Mouse (Mus musculus) MN1 (cell line): Measurements from ENCODE around the gene Scamp1.
A peak's percentile ranks its signal among the peaks of the same experiment; 100 is the strongest.
"Not testable (repeated sequence)": the region's sequence is repeated elsewhere in the genome, so short reads cannot be mapped to it uniquely, and the experiment has no call there.

Experiments
- DNase-seq: peaks from one replicate; pipeline ENCODE4 v3.0.0-alpha.2; 2016; ENCODE audit warnings: low spot score

The Scamp1 gene

DNA sequence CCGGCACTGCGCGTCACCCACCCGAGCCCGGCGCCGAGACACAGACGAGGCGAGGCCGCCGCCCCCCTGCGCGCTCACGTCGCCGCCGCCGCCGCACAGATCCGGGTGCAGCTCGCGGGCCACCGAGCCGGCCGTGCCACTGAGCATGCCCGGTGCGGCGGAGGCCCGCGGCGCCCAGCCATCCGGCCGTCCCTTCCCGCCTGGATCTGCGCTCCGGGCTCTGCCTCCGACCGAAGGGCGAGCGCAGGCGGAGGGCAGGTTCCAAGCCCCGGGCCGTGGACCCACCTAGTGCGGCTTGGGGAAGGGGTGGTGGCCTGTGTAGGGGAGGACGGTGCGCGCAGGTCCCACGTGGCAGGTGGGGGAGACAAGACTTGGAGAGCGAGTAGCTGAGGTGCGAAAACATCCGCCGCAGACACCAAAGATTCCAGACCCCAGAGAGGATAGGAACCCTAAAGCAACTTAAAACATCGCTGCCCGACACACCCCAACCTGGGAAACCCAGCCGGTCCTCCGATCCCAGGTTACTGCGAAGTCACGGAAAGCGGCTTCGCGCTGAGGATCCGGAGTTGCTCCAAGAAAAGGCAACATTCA lies at the start of gene Scamp1:
Scamp1 (minus strand) TSS at position 577 of the 591 bp plus-strand sequence.
- DNase-seq: peak; percentile 96

DNA sequence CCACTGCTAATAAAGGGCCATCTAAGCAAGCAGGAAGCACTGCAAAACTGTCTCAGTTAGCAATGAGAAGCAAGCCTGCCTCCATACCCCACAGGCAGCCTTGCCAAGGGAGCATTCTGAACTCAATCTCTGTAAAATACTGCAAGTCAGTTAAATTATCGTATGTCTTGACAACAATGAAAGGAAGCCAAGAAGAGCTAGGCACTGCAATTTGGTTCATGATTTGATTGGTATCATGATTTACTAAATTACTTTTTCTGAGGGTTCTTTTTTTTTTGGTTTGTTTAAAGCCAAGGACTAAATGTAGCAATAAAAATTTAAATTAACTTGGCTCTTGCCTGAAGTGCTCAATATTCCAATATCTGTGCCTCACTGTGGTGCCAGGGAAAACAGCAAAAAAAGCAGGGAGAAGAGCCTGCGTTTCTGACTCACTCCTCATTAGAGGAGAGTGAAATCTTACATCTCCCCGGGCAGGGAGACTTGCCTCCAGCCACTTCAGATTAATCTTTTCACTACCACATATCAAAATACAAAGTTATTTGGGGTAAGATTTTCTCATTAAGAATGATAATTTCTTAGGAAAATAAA lies 44.8 kb upstream of the Scamp1 start:
- peak; percentile 25 for DNase-seq

DNA sequence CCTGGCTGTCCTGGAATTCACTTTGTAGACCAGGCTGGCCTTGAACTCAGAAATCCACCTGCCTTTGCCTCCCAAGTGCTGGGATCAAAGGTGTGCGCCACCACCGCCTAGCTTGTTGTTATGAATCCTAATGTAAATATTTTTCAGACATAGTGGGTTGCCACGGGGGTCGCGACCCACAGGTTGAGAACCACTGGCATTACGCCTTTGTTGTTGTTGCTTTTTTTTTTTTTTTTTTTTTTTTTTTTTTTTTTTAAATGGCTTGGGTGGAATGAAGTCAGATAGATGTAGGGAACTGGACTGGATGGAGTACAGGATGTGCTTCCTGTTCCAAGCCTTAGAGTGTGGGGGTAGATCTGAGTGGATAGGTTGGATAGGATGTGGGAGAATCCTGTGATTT lies 43.3 kb upstream of the Scamp1 start:
- DNase-seq: not testable (repeated sequence)

DNA sequence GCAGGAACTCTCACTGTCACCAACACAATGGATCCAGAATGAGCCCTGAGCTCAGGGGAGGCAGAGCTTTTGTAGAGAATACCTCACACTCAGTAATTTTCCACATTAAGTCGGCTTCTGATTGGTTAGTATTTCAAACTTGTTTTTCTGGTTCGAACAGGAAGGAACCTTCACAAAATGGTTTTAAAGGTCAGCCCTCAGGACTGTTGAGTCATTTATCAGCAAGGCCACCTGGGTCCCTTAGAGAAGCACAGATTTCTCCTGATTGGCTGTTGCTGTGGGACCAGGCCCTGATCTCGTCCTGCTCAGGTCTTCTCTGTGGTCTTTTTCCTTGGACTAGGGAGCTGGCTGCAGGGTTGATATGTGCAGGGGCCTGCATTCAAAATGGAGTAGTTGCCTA lies 42.4 kb upstream of the Scamp1 start:
- peak; percentile 15 for DNase-seq

DNA sequence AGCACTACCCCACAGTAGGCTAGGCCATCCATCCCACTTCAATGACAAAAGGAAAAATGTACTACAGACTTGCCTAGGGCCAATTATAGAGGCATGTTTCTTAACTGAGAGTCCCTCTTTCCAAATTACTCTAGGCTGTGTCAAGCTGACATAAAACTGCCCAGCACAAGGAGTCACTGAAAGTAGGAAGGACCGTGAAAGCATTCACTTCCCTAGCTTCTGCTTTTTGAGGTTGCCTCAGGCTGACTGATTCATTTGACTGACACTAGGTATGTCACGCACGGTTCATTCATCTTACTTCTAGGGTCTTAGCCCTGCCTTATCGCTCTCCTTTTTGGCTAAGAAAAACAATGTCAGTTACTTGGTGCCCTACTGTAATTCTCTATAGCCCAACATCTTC lies 36.8 kb upstream of the Scamp1 start:
- DNase-seq: no peak

DNA sequence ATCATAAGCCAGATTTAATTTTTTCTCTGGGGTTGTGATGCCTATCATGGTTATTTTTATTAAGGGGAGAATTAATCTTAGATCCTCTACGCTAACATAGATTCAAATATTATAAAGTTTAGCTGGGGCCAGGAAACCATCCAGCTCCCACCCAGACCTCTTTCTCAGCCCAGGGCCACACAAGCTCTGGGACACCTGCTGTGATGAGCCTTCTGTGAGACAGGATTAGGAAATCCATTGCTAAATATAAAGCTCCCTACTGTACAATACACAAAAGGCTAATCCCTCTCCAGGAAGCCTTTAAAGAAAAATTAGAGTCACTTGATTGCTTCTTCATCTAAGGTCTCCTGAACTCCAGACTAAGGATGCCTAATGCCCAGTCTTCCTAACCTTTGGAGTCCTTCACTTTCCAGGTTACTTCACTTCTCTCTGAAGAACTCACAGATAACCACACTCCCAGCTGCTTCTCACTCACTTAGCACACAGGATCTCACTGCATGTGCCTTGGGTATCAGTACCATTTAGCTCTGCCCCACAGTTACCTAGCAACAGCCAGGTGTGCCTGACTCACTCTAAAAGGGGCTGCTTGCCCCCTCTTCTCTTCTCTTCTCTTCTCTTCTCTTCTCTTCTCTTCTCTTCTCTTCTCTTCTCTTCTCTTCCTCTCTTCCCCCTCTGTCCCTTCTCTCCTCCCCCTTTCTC lies 35.6 kb upstream of the Scamp1 start:
- DNase-seq: no peak

DNA sequence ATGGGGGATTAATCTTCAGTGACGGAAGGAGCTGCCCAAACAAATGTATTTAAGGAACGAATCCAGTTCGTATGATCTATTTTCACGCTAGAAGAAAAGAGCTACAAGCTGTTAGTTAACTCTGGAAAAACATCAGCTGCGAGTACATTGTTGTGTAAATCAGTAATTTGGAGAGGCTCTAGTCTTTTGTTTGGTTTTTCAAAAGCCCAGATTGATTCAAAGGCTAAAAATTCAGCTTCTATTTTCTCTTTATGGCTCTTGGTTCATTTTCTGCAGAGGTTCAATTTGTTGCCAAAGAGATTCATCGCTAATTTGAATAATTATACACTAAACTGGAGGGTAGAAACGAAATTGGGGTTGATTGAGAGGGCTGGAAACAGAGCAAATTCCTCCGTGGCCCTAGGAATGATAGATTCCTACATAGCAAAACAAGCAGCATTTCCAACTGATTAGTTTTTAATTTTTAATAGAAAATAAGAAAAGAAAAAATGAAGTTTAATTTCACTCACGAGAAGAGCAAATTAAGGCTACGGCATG lies 31.4 kb upstream of the Scamp1 start:
- no peak for DNase-seq

DNA sequence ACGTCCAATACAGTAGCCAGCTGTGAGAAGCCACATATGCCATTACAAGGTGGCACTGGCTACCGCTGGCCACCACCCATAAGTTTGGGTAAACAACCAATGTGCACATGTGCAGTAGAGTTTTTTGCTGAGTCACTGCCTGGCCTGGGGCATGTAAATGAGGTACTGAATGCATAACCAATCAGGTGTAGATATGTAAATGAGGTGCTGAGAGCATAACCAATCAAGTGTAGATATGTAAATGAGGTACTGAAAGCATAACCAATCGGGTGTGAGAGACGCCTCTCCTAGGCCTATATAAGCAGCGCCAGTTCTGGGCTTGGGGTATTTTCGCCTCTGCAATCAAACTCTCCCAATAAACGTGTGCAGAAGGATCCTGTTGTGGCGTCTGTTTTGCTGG lies 27.2 kb upstream of the Scamp1 start:
- DNase-seq: not testable (repeated sequence)

DNA sequence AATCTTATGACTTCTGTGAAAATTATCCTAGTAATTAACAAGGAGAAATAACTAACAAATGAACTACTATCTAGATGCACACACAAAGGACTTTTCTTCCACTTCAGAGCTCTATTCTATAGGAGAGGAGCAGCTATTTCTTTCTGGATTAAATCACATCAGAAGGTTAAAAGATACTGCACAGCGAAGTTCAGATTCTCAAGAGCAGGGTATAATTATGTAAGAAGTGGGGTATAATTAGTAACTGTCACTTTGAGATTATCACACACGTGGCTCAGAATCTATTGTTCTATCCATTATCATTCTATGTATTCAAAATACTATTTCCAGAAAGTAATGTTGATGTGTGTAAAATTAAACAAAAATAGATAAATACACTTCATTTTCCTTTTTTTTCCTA lies 22.6 kb upstream of the Scamp1 start:
- DNase-seq: no peak

DNA sequence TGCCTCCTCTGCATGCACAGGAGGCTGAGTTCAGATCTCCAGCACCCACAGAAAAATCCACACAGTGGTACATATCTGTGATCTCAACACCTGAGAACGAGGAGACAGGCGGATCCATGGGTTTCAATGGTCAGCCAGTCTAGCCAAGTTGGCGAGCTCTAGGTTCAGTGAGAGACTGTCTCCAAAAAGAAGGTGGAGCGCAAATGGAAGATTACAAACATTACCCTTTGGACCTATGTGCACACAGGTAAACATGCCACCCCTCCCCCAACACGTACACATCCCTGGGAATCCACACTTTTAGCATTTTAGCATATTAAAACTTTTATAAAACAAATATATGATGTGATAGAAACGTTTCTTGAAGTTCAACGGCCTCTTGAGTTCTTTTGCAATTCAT lies 21.9 kb upstream of the Scamp1 start:
- DNase-seq: no peak

DNA sequence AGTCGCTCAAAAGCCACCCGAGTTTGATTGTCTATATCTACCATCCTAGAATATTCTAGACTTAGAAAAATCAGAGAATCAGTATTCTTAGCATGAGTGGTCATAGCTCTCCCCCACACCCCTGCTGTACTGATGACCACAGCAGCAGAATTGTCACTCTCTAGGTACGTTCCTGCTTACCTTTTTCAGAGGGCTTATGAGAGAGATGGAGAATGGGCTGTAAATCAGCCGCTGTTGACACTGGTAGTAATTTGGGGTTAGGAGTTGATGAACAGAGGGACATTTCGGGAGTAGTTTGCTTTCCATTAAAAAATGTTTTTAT lies 21.3 kb upstream of the Scamp1 start:
- DNase-seq: no peak

DNA sequence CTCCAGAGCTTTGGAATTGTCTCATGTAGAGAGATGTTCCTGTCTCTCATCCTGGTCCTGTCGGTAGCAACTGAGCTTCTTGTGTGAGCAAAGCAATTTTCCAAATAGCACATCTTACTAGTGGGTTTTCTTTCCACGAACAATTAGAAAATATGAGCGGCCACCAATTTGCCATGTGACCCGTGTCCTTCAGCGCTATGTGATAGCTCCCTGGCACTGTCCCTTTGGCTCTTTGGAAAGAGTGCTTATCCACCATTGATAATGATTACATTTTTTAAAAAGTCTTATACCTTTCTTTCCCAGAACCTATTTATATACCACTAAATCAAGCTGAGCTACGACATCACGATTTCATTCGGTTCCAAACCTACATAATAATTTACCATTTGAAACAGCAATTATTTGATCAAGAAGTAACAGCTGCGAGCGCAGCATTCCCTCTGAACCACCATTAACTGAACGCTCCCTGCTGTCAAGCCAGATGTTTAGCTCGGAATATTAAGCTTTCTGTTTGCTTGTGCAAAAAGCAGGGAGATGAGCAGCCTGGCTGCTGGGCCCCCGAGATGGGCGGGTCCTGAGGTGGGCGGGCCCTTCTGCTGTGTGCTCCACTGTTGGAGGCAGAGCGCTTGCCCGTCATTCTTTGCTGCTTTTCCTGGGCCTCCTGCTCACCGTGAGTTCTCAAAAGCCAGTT lies 20.8 kb upstream of the Scamp1 start:
- DNase-seq: peak; percentile 18

DNA sequence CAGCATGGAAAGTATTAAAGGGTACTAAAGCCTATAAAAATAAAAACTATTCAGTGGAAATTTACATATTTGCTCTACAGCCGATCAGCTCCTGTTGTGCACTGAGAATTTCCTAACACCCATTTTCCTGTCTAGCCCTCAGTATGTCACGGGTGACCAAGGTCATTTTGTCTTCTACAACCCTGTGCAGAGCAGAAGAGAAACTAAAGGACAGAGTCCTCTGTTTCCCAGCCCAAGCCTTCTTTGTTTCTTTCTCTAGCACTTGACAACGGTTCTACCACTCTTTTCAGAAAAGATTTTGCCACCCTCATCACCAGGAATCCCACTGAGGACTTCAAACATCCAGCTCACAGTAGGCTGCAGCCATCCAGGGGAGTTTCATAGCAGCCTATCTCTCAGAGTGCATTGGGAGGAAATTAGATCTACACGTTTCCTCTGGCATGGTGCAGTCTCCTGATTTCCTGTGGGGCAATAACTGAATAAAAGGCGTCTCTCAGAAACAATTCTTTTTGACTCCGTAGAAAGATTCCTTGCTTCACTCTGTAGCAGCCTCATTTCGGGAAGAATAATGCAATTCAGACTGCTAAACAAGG lies 15.4 kb upstream of the Scamp1 start:
- DNase-seq: no peak

DNA sequence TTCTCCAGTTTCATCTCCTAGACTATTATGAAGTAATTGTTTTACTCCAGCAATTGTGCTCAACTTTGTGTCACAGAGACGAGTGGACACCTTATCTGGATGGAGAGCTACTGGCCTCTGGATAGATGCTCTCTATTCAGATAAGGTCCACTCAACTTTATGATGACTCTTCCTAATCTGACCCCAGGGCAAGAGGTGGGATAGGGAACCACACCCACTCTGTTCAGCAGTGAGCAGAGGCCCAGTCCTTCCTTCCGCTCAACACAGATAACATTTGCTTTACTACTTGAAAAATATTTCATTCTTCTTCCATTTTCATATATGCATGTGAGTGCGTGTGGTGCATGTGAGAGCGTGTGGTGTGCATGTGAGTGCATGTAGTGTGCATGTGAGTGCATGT lies 14.6 kb upstream of the Scamp1 start:
- DNase-seq: no peak

DNA sequence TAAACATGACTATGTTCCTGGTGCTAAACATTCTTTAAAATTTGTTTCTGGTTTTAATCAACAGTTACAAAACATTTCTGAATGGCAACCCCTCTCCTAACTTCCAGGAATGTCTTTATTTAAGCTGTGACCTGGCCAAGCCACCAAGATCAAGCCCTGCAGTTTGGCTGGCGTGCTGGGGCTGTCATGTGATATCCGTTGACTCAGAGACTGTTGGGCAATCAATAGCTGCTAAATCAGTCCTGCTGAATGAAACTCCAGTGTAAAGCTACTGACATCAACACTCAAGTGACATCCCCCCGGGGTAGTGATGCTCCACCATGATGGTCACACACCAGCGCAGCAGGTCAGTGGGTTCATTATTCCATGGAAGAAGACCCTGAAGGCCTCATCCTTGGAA lies 12.7 kb upstream of the Scamp1 start:
- no peak for DNase-seq

DNA sequence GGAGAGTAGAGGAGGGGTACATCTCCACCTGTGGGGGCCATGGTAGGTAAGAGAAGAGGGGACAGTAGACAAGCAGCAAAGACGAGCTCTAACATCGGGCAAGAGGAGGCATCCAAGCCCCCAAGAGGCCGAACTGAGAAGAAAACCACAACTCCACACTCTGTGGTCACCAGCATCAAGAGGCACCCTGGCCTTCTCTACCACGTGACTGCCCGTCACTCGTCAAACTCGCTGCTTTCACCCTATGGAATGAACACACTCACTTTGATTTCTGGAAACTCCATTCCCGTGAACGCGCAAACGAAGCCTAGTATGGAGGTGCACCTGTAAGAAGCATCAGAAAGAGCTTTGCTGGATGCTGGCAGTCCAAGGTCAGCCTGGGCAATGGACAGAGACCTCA lies 10.7 kb upstream of the Scamp1 start:
- no peak for DNase-seq

DNA sequence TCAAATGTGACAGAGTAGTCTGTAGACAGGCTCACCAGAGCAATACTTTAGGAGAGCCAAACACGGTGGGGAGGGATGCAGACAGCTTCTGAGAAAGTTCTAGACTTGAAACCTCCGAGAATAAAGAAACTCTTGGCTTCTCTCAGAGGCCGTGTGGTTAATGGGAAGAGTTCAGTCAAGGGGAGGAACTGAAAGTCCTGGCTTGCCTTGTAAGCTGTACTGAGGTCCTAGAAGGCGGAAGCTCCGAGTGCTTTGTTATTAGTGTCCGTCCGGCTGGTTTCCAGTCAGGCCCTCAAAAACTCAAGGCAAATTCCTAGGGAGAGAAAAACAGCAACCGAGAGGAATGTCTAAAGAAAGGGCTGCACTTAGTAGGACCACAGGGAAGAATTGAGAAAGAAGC lies 10.3 kb upstream of the Scamp1 start:
- no peak for DNase-seq

DNA sequence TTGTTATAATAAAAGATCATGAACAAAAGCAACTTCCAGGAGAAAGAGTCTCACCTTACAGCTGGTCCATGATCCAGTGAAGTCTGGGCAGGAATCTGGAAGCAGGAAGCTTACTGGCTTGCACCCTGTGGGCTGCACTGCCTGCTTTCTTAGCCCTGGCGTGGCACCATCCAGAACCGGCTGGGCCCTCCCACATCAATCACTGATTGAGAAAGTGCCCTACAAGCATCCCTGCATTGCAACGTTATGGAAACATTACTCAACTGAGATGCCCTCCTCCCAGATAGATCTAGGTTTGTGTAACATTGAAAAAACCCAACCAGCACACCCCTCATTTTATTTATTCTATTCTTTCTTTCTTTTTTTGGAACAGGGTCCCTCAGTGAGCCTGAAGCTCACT lies 9.2 kb upstream of the Scamp1 start:
- DNase-seq: no peak

DNA sequence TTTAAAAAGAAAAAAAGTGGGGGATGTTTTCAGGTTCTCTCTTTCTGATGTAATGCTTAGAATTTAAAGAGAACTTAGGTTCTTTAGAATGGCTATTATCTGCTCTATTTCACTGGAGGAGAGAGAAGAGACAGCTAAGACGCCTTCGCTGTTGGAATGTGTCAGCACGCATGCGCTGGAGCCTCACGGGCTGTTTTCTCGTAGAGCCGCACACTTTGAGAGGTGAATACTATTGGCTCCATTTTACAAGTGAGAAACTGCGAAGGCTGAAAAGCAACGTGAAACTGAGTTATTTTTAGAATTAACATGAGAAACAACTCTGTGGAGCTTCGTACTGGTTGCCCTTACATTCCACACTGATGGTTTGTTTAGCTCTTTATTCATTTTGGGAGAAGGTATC lies 8.3 kb upstream of the Scamp1 start:
- DNase-seq: no peak

DNA sequence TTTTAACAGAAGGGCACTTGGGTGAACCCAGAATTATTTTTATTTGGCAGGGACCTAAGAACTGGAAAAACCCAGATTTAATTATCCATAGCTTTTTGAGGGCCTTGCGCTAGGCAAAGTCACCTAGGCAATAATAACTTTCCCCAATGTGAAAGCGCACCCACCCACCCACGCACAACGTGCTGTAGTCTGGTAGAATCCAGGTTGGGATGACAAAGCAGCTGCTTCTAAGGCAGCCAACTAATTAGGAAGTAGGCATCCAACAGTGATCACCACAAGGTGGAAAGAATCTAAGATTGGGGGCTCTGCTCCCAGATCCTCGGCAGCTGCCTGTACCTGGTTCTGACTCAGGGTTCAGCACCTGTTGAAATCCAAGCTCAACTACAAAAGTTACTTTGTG lies 538 bp upstream of the Scamp1 start:
- DNase-seq: peak; percentile 26

DNA sequence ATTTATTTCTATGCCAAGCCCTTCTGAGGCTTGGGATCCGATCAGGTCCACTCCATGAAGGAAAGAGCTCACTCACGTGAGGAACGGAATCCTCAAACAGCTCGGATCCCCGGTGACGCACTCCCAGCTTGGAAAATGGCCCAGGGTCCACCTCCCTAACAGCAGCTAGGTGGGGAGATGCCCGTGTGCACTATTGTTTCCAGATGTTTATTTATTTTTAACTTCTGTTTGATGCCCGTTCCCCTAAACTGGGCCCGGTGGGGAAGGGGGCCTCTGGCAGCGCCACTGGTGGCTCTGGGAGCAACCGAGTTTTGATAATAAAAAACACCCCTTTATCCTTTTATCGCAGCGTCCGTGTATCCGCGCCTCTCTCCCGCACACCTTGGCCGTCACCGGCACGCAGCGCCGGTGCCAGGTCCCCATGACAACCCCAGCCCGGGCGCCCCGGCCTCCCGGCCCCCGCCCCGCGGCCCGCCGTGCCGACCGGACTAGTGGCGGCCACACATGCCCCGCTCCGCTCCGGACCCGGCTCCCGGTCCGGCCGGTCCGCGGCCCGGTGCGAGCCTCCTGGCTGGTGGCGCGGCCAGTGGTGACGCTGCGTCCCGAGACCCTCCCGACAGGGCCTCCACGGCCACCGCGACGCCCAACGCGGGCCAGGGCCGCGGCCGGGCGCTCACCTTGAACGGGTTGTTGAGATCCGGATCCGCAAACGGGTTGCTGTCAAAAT lies 951 bp downstream of the Scamp1 start:
- DNase-seq: peak; percentile 69

DNA sequence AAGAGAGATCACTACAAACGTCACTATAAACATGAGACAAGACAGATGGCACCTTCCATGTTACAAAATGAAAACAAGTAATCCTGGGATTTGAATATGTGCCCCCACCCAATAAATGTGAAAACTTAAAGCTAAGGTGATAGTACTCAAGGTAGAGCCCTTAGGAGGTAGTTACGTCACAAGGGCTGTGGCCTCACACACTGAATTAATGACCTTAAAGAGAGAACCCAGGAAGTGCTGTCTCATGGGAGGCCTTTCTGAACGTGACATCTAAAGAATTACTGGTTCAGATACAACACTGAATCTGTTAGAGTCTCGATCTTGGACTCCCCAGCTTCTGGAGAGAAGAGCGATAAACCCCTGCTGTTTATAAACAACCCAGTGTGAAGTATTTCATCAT lies 6.2 kb downstream of the Scamp1 start:
- no peak for DNase-seq
